Mouse (Mus musculus) liver, adult (tissue): ENCODE results near the gene St8sia1.

Experiments used
- GATA4 ChIP-seq: IDR thresholded peaks from 2 replicates; pipeline ENCODE4 v1.6.1; 2014; ENCODE audit warnings: mild to moderate bottlenecking, low read length; ENCODE audit not compliant: insufficient replicate concordance

St8sia1 gene

DNA sequence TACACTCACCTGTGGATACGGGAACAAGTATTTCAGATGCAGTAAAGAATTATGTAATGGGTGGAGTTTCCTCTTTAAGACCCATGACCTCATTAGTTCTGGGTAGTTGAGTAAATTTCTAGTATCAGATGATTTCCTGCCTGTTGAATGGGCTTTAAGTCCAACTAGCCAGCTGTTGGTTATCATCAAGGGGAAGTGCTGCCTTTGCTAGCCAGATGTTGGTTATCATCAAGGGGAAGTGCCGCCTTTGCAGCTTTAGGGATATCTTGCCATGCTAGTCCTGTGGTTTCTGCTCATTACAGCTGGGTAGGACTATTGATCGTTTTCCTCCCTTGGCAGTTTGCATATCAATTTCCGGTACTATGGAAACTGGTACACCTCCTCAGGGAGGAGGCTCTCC is 157.9 kb downstream of the St8sia1 start:
- TF ChIP-seq GATA4 = no peak

DNA sequence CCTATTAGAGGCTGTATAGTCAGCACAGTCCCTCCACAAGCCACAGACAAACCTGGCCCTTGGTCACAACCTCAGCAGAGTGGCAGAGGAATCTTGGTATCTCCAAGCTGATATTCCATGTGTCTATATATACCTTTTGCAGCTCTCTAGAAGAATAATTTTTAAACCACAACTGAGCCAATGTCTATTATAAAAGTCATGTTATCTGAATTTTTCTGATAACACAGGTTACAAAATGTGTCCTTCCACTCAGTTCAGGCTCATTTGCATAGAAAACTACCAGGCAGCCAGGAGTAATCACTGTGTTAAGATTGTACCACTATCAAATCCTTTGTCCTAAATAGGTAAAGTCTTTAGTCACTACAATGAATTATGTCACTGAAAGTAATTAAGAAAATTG is 159.8 kb downstream of the St8sia1 start, which contains the start of gene Sult6b2:
Gene Sult6b2 (minus strand): TSS at position 101 of the 400 bp plus-strand sequence.
- TF ChIP-seq GATA4 = no peak

DNA sequence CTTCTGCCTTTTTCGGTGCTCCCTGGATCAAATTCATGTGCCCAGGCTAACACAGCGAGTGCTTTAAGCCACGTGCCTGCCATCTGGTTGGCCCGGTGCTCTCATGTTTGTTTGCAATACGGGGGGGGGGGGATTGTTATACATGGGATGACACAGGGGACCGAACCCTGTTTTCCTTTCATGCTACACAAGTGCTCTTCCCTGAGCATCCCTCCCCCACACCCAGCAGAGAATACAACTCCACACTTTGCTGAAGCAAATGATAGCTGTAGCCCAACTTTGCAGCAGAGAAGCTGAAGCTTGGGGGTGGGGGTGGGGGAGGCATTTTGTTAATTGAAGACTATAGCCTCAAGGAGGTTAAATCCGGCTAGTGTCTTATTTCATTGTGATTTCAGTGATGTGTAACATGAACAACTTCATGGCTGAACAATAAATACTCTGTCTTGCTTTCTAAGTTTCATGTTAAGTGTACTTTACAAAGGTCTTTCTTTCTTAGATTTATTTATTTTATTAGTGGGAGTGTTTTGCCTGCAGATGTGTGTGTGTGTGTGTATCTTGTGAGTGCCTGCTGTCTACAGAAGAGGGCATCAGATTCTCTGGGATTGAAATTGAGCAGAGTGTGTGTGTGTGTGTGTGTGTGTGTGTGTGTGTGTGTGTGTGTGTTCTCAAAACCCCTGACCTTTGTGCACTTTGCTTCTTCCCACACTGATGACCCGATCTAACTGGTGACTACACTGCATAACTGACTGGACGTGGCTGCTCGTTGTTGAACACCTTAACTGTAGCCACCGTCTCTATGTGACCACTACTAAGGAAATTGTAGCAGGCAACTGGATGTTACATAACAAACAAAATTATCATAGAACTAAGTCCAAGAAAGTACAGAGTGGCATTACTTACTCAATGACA is 161.4 kb downstream of the St8sia1 start:
- no peak for TF ChIP-seq GATA4

DNA sequence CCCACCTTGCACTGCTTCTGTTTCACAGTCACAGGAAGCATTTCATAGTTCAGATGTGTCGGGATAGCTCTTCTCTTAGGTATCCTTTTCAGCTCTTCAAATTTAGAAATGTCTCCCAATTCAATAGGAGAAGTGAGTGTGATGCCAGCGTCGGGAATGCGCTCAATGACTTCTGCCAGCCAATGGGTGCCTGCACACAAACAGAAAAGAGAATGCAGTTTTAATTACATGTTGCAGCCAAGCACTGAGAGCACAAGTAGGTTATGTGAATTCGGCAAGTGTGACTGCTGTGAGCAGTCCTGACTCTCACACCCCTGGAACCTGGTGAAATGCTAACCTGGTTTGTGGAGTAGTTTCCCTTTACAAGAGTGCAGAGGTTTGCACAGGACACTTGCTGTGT is 162.6 kb downstream of the St8sia1 start:
- no peak for TF ChIP-seq GATA4

DNA sequence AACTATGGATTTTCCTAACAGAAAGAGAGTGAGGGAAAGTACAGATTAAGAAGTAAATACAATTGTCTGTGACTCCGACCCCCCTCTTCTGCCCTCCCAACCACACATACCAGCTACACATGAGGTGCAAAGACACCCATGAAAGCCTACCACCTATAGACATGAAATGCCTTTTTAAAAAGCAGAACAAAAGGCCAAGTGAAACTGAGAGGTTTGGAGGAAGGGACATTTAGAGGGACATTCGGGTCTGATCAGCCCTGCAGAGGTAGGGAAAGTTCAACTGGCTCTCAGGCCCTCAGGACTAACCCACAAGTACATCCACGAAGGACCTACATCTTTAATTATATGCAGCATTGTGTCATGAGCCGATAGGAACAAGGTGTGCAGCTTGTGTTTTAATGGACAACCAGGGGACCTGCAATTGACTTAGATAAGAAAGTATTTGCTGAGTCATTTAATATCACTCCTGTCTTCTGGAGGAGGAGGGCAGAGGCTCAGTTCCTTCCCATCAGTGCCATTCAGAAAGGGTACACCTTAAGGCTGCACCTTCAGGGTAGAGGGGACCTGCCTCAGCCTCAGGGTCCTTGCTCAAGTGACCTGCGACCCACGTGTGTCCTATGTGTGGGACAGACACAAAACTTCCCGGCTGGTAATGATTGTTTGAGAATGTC is 164.4 kb downstream of the St8sia1 start:
- no peak for TF ChIP-seq GATA4

DNA sequence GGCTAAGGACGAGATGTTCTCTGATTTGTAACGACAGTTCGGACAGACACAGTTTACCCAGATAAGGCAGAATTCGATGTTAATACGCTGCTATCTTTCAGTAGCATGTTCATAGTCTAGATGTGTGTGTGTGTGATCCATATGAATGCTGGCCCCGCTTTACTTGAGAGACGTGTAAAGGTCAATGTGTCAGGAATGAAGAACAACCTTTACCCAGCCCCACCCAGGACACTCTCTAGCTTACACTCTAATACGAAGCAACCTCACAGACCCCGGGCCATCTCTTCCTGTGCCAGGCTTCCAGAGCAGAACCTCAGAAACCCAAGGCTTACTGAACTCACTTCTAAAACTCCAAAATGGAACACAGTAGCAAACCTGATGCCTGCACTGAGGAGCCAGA is 165.4 kb downstream of the St8sia1 start:
- no peak for TF ChIP-seq GATA4

DNA sequence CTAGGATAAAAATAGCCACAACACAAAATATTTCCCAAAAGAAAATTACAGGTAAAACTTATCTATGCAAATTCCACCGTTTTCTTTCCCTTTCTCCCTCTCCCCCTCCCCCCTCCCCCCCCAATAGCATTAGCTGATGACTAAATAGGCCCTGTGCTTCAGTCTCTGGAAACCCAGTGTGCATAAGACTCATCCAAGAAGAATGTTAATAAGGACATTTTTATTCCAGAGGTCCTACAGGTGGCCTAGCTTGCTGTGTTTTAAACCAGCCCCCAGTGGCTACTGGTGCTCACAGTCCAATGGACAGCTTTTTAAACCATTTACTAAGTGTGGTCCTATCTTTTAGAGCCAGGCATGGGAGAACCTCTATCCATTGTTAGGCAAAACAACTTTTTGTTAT is 166.3 kb downstream of the St8sia1 start:
- TF ChIP-seq GATA4 = no peak

DNA sequence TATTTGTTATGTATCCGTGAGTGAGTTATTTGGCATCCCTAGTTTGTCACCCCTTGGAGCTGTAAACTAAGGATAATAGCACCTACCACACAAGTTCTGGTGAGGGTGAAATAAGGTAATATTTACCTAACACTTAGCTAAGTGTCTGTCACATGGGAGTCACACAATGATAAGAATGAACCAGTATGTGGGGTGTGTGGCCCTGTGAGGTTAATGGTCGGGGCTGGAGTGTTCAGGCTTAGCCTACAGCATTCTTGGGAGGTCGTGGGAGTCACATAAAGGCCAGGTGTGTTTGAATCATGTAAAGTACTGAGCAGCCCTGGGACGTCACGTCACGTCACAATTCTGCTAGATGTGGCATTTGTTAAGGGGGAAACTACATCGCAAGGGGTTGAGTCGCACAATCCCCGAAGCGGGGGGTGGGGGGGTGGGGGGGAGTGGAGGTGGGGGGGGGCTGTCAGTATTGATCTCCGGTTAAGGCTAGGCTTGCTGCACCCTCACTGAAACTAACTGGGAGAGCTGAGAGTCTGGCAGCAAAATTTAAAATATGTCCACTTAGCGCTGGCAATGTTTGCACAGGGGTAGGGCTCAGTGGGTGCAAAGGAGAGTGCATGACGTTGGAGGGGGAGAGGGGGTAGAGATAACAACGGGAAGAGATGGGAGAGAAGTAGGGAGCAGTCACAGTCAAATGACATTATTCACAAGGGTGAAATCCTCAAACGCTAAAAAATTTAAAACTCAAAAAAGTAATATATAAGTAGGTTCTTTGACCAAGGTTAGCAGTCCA is 168.4 kb downstream of the St8sia1 start:
- no peak for TF ChIP-seq GATA4

DNA sequence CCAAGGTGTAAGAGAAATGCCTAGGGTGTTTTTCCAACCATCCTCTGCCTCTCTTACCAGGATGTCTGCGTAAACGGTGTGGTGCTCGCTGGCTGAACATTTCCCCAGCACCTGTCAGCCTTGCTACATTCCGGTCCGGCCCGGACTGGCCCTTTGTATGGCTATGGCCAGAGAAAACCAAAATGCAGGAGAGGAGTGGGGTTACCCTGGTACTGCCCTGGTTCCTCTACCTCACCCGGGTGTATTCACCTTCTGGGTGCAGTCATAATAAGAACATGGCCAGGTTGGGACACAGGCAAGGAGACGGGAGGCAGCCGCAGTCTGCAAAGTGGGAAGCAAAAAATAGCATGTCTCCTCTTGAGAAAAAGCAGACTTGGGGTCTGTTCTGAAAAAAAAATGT is 169.2 kb downstream of the St8sia1 start:
- TF ChIP-seq GATA4 = no peak

DNA sequence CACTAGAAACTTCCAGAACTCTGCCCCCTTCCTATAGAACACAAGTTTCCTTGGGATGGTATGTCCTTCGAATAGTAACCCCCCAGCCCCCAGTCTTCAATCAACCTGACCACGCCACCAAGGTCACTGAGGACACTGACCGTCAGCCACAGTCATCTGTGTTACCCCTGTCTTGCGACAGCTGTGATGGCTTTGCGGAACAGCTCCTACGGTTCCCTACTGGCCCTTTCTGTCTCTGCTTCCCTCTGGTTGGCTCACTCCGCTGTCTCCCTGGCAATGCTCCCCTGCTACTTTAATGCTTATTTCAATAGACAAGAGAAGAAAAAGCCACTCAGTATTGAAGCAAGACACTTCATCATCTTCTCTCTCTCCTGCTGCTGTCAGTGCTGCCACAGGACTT is 170.8 kb downstream of the St8sia1 start:
- TF ChIP-seq GATA4 = no peak

DNA sequence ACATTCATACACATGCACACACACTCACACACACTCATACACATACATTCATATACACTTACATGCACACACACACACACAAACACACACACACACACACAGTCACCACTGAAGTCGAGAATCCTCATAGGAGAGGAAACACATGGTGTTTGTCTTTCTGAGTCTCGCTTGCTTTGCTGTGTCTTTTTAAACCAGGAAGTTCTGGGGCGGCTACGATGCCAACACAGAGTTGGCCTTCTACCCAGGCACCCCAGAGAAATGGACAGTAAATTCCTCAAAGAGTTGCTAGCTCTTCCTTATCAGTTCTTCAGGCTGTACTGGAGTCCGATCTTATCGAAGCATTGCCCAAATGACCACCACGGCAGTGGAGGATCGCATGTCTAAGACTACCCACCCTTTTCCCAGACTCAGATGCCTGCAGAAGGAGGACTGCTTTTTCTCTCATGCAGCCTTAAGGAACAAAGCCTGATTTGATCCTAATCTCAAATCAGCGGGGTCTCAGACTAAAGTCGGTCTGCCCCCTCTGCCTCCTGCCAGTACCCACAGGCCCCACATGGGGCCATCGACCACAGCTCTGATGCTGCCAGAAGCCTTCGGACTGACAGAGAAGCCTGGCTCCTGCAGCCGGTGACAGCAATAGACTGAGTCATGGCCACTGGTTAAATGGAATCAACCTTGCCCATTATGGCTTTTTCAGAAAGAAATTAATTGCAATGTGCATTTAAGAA is 171.8 kb downstream of the St8sia1 start:
- TF ChIP-seq GATA4 = no peak

DNA sequence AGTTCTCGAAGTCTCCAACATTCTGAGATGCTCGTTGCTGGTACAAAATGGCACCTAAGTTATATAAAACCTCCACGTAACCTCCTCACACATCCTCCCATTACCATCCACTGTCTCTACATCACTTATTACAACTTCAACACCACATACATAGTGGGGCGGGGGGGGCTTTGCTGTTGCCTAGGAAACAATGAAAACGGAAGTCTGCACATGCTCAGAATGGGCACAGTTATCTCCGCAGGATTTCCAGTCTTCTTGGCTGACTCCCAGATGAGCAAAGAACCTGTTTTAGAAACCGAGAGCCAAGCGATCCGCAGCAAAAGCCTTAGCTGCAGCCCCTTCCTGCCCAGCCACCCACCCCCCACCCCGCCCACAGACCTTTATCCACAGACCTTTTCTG is 174.5 kb downstream of the St8sia1 start:
- TF ChIP-seq GATA4 = no peak

DNA sequence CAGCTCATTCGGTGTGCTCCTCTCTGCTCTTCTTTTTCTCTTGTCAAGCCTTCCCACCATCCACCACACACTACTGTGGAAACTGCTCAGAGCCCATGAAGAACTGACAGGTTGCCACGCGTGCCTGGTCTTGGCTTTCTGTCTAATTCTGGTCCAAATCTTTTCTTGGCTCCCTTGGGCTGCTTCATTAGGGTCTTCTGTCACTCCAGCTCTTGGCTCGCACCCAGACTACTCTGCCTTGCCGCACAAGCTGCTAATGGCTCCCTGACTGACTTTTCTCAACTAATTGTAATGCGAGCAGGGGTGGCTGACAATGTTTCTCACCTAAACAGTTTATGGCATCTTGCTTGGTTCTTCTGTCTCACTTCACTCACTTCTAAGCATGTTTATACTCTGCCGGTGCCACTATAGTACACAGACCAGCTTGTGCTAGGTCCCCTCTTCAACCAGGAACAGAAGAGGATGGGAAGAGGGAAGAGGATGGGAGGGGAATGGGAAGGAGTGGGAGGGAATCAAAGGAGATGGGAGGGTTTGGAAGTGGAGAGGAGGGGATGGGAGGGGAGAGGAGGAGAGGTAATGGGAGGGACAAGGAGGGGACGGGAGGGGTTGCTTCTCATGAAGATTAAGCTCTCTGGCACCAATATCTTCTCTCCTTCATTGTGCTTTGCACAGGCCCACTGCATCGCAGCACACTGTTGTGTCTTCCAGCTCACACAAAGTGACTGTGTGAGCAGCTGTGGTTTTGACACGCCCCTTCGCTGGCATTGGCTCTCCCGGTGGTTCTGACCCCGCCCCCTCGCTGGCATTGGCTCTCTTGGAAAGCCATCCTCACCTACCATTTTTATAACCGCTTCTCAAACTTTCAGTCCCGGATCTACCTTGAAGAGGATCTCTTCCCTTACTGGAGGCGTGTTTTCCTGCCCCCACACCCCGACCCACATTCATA is 175.9 kb downstream of the St8sia1 start:
- no peak for TF ChIP-seq GATA4

DNA sequence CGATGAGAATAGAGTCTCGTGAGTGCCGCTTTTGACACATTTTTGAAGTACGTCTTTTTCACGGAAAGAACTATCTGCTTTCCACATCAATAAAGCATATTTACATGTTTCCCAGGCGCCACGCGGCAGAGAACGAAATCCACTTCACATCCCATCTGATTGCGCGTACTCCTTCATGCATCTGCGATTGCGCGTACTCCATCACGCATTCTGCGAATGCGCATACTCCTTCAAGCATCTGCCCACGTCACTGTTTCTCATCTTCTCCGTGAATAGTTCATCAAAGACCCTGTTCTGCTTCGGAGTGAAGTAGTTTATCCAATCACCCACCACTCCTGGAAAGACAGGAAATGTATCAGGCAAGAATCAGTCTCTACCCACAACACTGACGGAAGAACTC is 178.1 kb downstream of the St8sia1 start:
- TF ChIP-seq GATA4 = no peak

DNA sequence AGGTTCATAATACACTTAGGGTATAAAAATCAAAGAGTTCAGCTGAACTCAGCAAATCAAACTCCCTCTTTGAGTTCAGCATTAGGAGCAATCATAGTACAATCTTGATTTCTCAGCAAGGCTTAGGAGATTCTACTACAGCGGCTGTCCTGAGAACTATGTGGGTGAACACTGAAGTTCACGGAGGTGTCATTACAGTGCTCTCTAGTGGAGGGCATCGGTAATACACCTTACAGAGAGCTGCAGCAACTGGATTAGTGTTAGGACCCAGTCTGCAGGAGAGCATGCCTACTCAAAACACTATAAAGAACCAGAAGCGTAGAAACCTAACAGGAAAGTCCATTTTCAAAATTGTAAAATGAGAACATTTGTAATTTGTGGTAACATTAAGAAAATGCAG is 178.9 kb downstream of the St8sia1 start:
- no peak for TF ChIP-seq GATA4
